Mouse (Mus musculus) erythroblast, embryonic 14.5 days (primary cell): ENCODE data around the gene Magi1.

Experiments used
- GATA1 ChIP-seq: IDR thresholded peaks from 2 replicates; pipeline ENCODE4 v1.6.1; 2012; ENCODE audit warnings: low read length, inconsistent platforms, mixed read lengths
- TAL1 ChIP-seq: IDR thresholded peaks from 3 replicates; pipeline ENCODE4 v1.6.1; 2012; ENCODE audit warnings: low read length, inconsistent platforms, mixed read lengths

DNA sequence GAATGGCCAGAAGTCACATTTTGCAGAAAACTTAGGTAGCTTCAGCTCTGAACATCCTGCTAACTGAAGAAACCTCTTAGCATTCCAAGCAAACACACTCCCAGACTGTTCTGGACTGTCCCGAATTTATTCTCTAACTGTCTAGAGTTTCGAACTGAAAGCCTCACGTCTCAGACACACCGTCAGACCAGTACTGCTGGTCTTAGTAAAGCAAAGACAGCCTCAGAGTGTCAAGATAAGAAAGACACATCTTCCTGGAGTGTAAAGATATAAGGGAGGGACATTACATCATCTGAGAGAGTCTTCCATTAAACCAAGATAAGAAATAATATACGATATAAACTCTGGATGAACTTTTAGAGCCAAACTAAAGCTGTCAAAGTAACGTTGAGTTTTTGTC is 158.6 kb downstream of the Magi1 start:
- TF ChIP-seq GATA1 = no peak
- TF ChIP-seq TAL1 = no peak
